Mouse (Mus musculus): ENCODE results near the gene Vmn2r110.

Vmn2r110 gene

DNA sequence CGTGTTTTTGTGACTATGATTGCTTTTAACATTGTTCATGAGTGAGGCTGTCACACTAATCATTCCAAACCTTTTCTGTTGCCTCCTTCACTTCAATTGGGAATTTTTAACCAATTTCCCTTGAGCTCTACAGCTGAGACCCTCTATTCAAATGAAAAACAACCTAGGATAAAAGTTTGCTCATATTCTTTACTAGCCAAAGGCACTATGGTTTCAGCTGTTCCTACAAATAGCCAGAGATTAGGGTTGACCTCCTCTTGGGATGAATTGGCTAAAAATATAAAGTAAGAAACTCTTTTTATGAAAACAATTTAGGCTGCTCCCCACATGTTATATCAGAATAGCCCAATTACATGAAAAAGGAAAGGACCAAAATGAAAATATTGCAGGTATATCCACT lies at the start of gene Vmn2r110:
TSS of gene Vmn2r110 (minus strand) at position 101 of the 400 bp plus-strand sequence.
- no peak for DNase-seq (ENCODE audit: low spot score)

DNA sequence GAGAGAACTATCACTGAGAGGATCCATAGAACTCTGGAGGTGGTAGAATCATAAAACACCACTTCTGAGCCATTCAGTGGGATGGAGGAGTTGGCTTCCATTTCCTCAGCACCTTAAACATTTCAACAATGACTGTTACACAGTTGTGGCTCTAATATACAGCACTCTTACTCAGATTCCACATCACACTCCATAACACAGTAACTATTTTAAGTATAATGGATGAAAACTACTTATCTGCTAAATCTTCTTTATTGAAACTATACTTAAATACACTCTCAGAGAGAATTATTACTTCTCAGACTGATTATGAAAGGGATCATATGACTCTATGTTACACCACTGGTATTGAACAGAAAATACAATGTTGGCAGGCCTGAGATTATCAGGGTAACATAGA lies 28.6 kb upstream of the Vmn2r110 start, which contains the start of gene Fpr-rs3:
TSS of gene Fpr-rs3 (minus strand) at position 101 of the 400 bp plus-strand sequence.
- no peak for DNase-seq (ENCODE audit: low spot score)

DNA sequence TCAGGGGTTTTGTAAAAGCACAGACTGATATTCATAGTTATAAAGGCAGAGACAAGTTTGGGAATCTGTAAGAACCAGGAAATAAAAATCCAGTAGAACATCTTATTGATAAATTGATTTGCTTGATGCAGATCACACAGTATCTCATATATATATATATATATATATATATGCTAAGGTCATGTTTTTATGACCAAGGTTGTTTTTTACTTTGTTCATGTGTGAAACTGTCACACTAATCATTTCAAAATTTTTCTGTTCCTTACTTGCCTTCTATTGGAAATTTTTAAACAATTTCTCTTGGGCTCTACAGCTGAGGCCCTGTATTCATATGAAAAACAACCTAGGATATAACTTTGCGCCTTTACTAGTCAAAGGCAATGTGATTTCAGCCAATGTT lies 31.6 kb downstream of the Vmn2r110 start, which contains the start of gene Vmn2r109:
TSS of gene Vmn2r109 (minus strand) at position 101 of the 400 bp plus-strand sequence.
- no peak for DNase-seq (ENCODE audit: low spot score)
